Mouse (Mus musculus): ENCODE results near the gene Fbxl13. TPM values are rescaled to one million over a fixed set of nuclear protein-coding genes. Genes with fewer than 3 reads are reported as not detected.

The Fbxl13 gene
- polyA plus RNA-seq, 1 experiment from 2014 or later: 0.35 TPM

DNA sequence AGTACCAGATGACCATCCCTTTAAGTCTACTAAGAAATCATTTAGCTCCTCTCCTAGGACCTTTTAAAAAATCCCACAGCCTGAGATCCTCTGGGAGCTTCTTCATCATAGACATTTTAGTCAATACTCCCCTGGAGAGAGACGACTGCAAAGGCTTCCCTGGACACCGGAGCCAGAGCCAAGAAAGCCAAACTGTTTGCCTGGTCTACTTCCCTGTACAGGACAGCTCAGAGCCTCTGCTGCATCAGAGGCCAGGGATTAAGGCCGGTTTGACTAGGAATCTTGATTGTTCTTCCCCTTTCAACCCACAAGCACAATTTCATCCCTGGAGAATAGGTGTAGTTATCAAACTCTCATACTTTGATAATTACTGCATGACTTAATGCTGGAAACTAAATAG, 148.6 kb downstream of the Fbxl13 start:
- H3K4me3 ChIP-seq (ENCODE audit: low read depth, low read length): no peak overlapping the region
- DNase-seq (ENCODE audit: low spot score) (no peak), ATAC-seq (replicated peaks; ENCODE audit: low FRiP score, low TSS enrichment, low read depth) (no peak)
- peaks cover 16% of the 10 kb centered on the region; the same call in 1 of the 2 replicates for H3K4me1 ChIP-seq (replicated peaks; ENCODE audit: control insufficient read depth, insufficient read depth, low read length)
- no peak overlapping the region for H3K4me2 ChIP-seq (ENCODE audit: low read length)
- H3K36me3 ChIP-seq (ENCODE audit: control insufficient read depth, insufficient read depth, low read length): no peaks in the 10 kb centered on the region
- H3K27me3 ChIP-seq (replicated peaks; ENCODE audit: control insufficient read depth, insufficient read depth, low read length): no peaks in the 10 kb centered on the region
- 61% methylated on average over 3 of the region's 3 CpGs for WGBS
- H3K27ac ChIP-seq (ENCODE audit: low read depth): peak overlapping the region; percentile 29
- H3K9ac ChIP-seq (ENCODE audit: low read length): no peak overlapping the region
- no peaks in the 10 kb centered on the region for H3K9me3 ChIP-seq (ENCODE audit: control insufficient read depth, low read length)

- H3K27ac ChIP-seq (ENCODE audit: low read depth): peak overlapping the region; percentile 29; the same call in 1 of the 2 replicates
Measured at GRCm38 (mm10) chr5:21496321-21496720, 149.1 kb downstream of the Fbxl13 start.

GRCm38 (mm10) chr5:21494781-21495180, 150.7 kb downstream of the Fbxl13 start:
- Histone ChIP-seq H3K4me3 (ENCODE audit: low read depth, low read length) (no peak overlapping the region), H3K9me3 (ENCODE audit: control insufficient read depth, low read length) (no peaks in the 10 kb centered on the region), H3K27me3 (replicated peaks; ENCODE audit: control insufficient read depth, insufficient read depth, low read length) (no peaks in the 10 kb centered on the region), H3K4me1 (replicated peaks; ENCODE audit: control insufficient read depth, insufficient read depth, low read length) (peaks cover 2% of the 10 kb centered on the region; the same call in 1 of the 2 replicates), H3K36me3 (ENCODE audit: control insufficient read depth, insufficient read depth, low read length) (no peaks in the 10 kb centered on the region), H3K4me2 (ENCODE audit: low read length) (no peak overlapping the region), H3K27ac (ENCODE audit: low read depth) (no peak overlapping the region), H3K9ac (ENCODE audit: low read length) (no peak overlapping the region)
- no peak for ATAC-seq (replicated peaks; ENCODE audit: low FRiP score, low TSS enrichment, low read depth)
- WGBS: 52% methylated on average over 3 of the region's 3 CpGs
- no peak for DNase-seq (ENCODE audit: low spot score)

More at GRCm38 (mm10) chr5:21496321-21496720, 149.1 kb downstream of the Fbxl13 start:
- no peak overlapping the region for H3K9ac ChIP-seq (ENCODE audit: low read length)
- WGBS: 60% methylated on average over 6 of the region's 6 CpGs
- no peaks in the 10 kb centered on the region for H3K36me3 ChIP-seq (ENCODE audit: control insufficient read depth, insufficient read depth, low read length)
- no peaks in the 10 kb centered on the region for H3K9me3 ChIP-seq (ENCODE audit: control insufficient read depth, low read length)
- H3K4me3 ChIP-seq (ENCODE audit: low read depth, low read length): no peak overlapping the region
- peaks cover 13% of the 10 kb centered on the region; the same call in 1 of the 2 replicates for H3K4me1 ChIP-seq (replicated peaks; ENCODE audit: control insufficient read depth, insufficient read depth, low read length)
- H3K4me2 ChIP-seq (ENCODE audit: low read length): no peak overlapping the region
- ATAC-seq (replicated peaks; ENCODE audit: low FRiP score, low TSS enrichment, low read depth) (no peak), DNase-seq (ENCODE audit: low spot score) (no peak)
- H3K27me3 ChIP-seq (replicated peaks; ENCODE audit: control insufficient read depth, insufficient read depth, low read length): no peaks in the 10 kb centered on the region

DNA sequence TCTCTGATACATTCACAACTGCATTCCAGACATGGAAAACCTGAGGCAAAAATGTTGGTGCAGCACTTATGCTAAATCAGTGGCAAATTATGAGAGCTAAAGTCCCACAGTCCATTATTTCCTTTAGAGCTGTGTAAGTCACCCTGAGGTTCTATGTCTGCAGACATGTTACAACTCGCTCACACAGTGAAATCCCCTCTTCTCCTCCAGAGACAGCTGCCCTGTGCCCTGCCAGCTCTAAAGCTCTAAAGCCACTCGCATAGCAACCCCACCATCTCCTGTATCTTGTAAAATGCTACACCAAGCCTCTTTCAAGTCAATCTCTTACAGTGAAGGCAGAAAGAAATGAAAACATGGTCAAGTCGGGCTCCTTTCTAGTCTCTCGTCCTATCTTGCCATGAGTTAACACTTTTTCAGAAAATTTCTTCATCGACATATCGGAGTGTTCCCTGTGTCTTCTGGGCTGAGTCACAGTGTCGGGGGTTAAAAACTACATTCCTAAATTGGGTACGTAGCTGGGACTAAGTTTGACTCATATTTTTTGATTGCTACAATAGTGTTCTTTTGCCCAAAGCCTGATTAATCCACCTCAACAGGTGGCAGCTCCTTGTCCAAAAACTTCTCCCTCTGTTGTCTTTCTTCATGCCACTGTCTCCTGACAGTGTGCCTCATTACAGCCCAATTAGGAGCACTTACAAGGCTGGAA, 152.0 kb downstream of the Fbxl13 start:
- no peaks in the 10 kb centered on the region for H3K9me3 ChIP-seq (ENCODE audit: control insufficient read depth, low read length)
- no peak overlapping the region for H3K4me2 ChIP-seq (ENCODE audit: low read length)
- H3K27ac ChIP-seq (ENCODE audit: low read depth): no peak overlapping the region
- no peaks in the 10 kb centered on the region for H3K27me3 ChIP-seq (replicated peaks; ENCODE audit: control insufficient read depth, insufficient read depth, low read length)
- no peak overlapping the region for H3K9ac ChIP-seq (ENCODE audit: low read length)
- no peaks in the 10 kb centered on the region for H3K36me3 ChIP-seq (ENCODE audit: control insufficient read depth, insufficient read depth, low read length)
- ATAC-seq (replicated peaks; ENCODE audit: low FRiP score, low TSS enrichment, low read depth) (no peak), DNase-seq (ENCODE audit: low spot score) (no peak)
- no peak overlapping the region for H3K4me3 ChIP-seq (ENCODE audit: low read depth, low read length)
- WGBS: 86% methylated on average over 8 of the region's 8 CpGs
- H3K4me1 ChIP-seq (replicated peaks; ENCODE audit: control insufficient read depth, insufficient read depth, low read length): peaks cover 7% of the 10 kb centered on the region; the same call in 1 of the 2 replicates

GRCm38 (mm10) chr5:21492213-21492612, 153.2 kb downstream of the Fbxl13 start:
- H3K9me3 ChIP-seq (ENCODE audit: control insufficient read depth, low read length): no peaks in the 10 kb centered on the region
- ATAC-seq (replicated peaks; ENCODE audit: low FRiP score, low TSS enrichment, low read depth): no peak

GRCm38 (mm10) chr5:21491469-21491868, 154.0 kb downstream of the Fbxl13 start:
- Histone ChIP-seq H3K36me3 (ENCODE audit: control insufficient read depth, insufficient read depth, low read length) (no peaks in the 10 kb centered on the region), H3K9ac (ENCODE audit: low read length) (no peak overlapping the region), H3K4me2 (ENCODE audit: low read length) (no peak overlapping the region), H3K27me3 (replicated peaks; ENCODE audit: control insufficient read depth, insufficient read depth, low read length) (no peaks in the 10 kb centered on the region), H3K4me3 (ENCODE audit: low read depth, low read length) (no peak overlapping the region), H3K9me3 (ENCODE audit: control insufficient read depth, low read length) (no peaks in the 10 kb centered on the region), H3K27ac (ENCODE audit: low read depth) (no peak overlapping the region), H3K4me1 (replicated peaks; ENCODE audit: control insufficient read depth, insufficient read depth, low read length) (peaks cover 7% of the 10 kb centered on the region; the same call in 1 of the 2 replicates)
- WGBS: 88% methylated on average over 2 of the region's 2 CpGs
- ATAC-seq (replicated peaks; ENCODE audit: low FRiP score, low TSS enrichment, low read depth): no peak
- DNase-seq (ENCODE audit: low spot score): no peak

More at GRCm38 (mm10) chr5:21492213-21492612, 153.2 kb downstream of the Fbxl13 start:
- no peak for DNase-seq (ENCODE audit: low spot score)
- no peaks in the 10 kb centered on the region for H3K27me3 ChIP-seq (replicated peaks; ENCODE audit: control insufficient read depth, insufficient read depth, low read length)
- H3K27ac ChIP-seq (ENCODE audit: low read depth): no peak overlapping the region
- H3K4me2 ChIP-seq (ENCODE audit: low read length): no peak overlapping the region
- H3K9ac ChIP-seq (ENCODE audit: low read length): no peak overlapping the region
- WGBS: 71% methylated on average over 3 of the region's 3 CpGs
- H3K4me1 ChIP-seq (replicated peaks; ENCODE audit: control insufficient read depth, insufficient read depth, low read length): peaks cover 7% of the 10 kb centered on the region; the same call in 1 of the 2 replicates
- no peaks in the 10 kb centered on the region for H3K36me3 ChIP-seq (ENCODE audit: control insufficient read depth, insufficient read depth, low read length)
- H3K4me3 ChIP-seq (ENCODE audit: low read depth, low read length): no peak overlapping the region

DNA sequence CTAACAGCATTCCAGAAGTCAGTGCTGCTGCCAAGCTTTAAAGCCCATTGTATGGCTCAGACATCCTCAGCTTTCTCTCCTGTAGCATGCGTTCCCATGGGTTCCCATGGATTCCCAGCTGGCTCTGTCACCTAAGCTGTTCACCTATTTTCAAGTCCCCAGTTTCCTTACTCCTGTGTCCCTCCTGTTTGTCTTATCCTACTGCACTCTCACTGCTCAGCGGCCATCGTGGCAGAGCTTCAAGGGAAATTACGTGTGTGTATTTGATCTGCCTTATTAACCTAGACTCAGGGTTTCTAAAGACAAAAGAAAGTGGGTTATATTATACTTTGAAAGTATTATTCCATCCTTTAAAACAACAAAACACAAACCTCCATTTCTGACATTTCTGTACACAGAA, 156.3 kb downstream of the Fbxl13 start:
- no peak for DNase-seq (ENCODE audit: low spot score)
- ATAC-seq (replicated peaks; ENCODE audit: low FRiP score, low TSS enrichment, low read depth): no peak
- WGBS: 61% methylated on average over 4 of the region's 4 CpGs
- H3K4me2 ChIP-seq (ENCODE audit: low read length): no peak overlapping the region
- H3K4me3 ChIP-seq (ENCODE audit: low read depth, low read length): no peak overlapping the region
- H3K4me1 ChIP-seq (replicated peaks; ENCODE audit: control insufficient read depth, insufficient read depth, low read length): peaks cover 7% of the 10 kb centered on the region; the same call in 1 of the 2 replicates
- H3K9ac ChIP-seq (ENCODE audit: low read length): no peak overlapping the region
- H3K27me3 ChIP-seq (replicated peaks; ENCODE audit: control insufficient read depth, insufficient read depth, low read length): no peaks in the 10 kb centered on the region
- no peak overlapping the region; the same call in 1 of the 2 replicates for H3K27ac ChIP-seq (ENCODE audit: low read depth)
- H3K36me3 ChIP-seq (ENCODE audit: control insufficient read depth, insufficient read depth, low read length): no peaks in the 10 kb centered on the region
- H3K9me3 ChIP-seq (ENCODE audit: control insufficient read depth, low read length): no peaks in the 10 kb centered on the region

GRCm38 (mm10) chr5:21488506-21488905, 156.9 kb downstream of the Fbxl13 start:
- Histone ChIP-seq H3K4me1 (replicated peaks; ENCODE audit: control insufficient read depth, insufficient read depth, low read length) (peaks cover 7% of the 10 kb centered on the region; the same call in 1 of the 2 replicates), H3K9ac (ENCODE audit: low read length) (no peak overlapping the region), H3K9me3 (ENCODE audit: control insufficient read depth, low read length) (no peaks in the 10 kb centered on the region), H3K4me3 (ENCODE audit: low read depth, low read length) (no peak overlapping the region), H3K27me3 (replicated peaks; ENCODE audit: control insufficient read depth, insufficient read depth, low read length) (no peaks in the 10 kb centered on the region), H3K4me2 (ENCODE audit: low read length) (no peak overlapping the region), H3K27ac (ENCODE audit: low read depth) (peak overlapping the region; percentile 22; the same call in 1 of the 2 replicates), H3K36me3 (ENCODE audit: control insufficient read depth, insufficient read depth, low read length) (no peaks in the 10 kb centered on the region)
- 88% methylated on average over 5 of the region's 5 CpGs for WGBS
- DNase-seq (ENCODE audit: low spot score) (no peak), ATAC-seq (replicated peaks; ENCODE audit: low FRiP score, low TSS enrichment, low read depth) (no peak)

GRCm38 (mm10) chr5:21487716-21488115, 157.7 kb downstream of the Fbxl13 start:
- Histone ChIP-seq H3K4me1 (replicated peaks; ENCODE audit: control insufficient read depth, insufficient read depth, low read length) (peaks cover 7% of the 10 kb centered on the region; the same call in 1 of the 2 replicates), H3K27me3 (replicated peaks; ENCODE audit: control insufficient read depth, insufficient read depth, low read length) (no peaks in the 10 kb centered on the region), H3K4me2 (ENCODE audit: low read length) (no peak overlapping the region), H3K9me3 (ENCODE audit: control insufficient read depth, low read length) (no peaks in the 10 kb centered on the region), H3K27ac (ENCODE audit: low read depth) (no peak overlapping the region), H3K36me3 (ENCODE audit: control insufficient read depth, insufficient read depth, low read length) (no peaks in the 10 kb centered on the region), H3K4me3 (ENCODE audit: low read depth, low read length) (no peak overlapping the region), H3K9ac (ENCODE audit: low read length) (no peak overlapping the region)
- WGBS: 95% methylated on average over 3 of the region's 3 CpGs
- ATAC-seq (replicated peaks; ENCODE audit: low FRiP score, low TSS enrichment, low read depth): no peak
- no peak for DNase-seq (ENCODE audit: low spot score)
